Mouse (Mus musculus) neural tube, embryonic 12.5 days (tissue): ENCODE measurements around the gene Olfr569. TPM values are rescaled to one million over a fixed set of nuclear protein-coding genes. Genes with fewer than 3 reads are reported as not detected.

ENCODE experiments used
- polyA plus RNA-seq: library from polyadenylated mRNA; unstranded; fragments of >200 nt; fragmentation: Nextera tagmentation; extraction: Ambion mirVana; gene quantifications from 2 replicates; pipeline ENCODE4 v1.2.1, GENCODE M21; 2016

Olfr569 gene
- polyA plus RNA-seq, 1 experiment from 2014 or later = not detected

Other genes starting within 250 kb of the Olfr569 start
- gene Olfr555, start 232.1 kb downstream of the Olfr569 start, polyA plus RNA-seq = not detected in 2 replicates
- gene Olfr556, start 226.0 kb downstream of the Olfr569 start, polyA plus RNA-seq = not detected in 2 replicates
- gene Trim68, start 203.6 kb downstream of the Olfr569 start, polyA plus RNA-seq = 10.8 and 12.4 TPM in 2 replicates
- gene Olfr557, start 195.0 kb downstream of the Olfr569 start, polyA plus RNA-seq = not detected in 2 replicates
- gene Olfr558, start 188.7 kb downstream of the Olfr569 start, polyA plus RNA-seq = 1.3 and 1.8 TPM in 2 replicates
- gene Olfr33, start 171.8 kb downstream of the Olfr569 start, polyA plus RNA-seq = 0.08 TPM in 1 of 2 replicates, not detected in the other
- gene Olfr559, start 163.4 kb downstream of the Olfr569 start, polyA plus RNA-seq = 0.20 TPM in 1 of 2 replicates, not detected in the other
- not detected in 2 replicates for gene Olfr560, start 131.5 kb downstream of the Olfr569 start, polyA plus RNA-seq
- 0.19 and 0.48 TPM in 2 replicates for gene Olfr78, start 131.4 kb downstream of the Olfr569 start, polyA plus RNA-seq
- gene Olfr561, start 119.7 kb downstream of the Olfr569 start, polyA plus RNA-seq = 0.13 and 0.18 TPM in 2 replicates
- not detected in 2 replicates for gene Olfr564, start 87.4 kb downstream of the Olfr569 start, polyA plus RNA-seq
- not detected in 2 replicates for gene Olfr566, start 32.1 kb downstream of the Olfr569 start, polyA plus RNA-seq
- not detected in 2 replicates for gene Olfr568, start 13.8 kb downstream of the Olfr569 start, polyA plus RNA-seq
- not detected in 2 replicates for gene Olfr570, start 3.7 kb upstream of the Olfr569 start, polyA plus RNA-seq
- not detected in 2 replicates for gene Olfr571, start 26.7 kb upstream of the Olfr569 start, polyA plus RNA-seq
- gene Olfr572, start 33.5 kb upstream of the Olfr569 start, polyA plus RNA-seq = not detected in 2 replicates
- not detected in 2 replicates for gene Olfr573-ps1, start 51.7 kb upstream of the Olfr569 start, polyA plus RNA-seq
- not detected in 2 replicates for gene Olfr574, start 57.6 kb upstream of the Olfr569 start, polyA plus RNA-seq
- not detected in 2 replicates for gene Olfr575, start 67.9 kb upstream of the Olfr569 start, polyA plus RNA-seq
- gene Olfr576, start 71.8 kb upstream of the Olfr569 start, polyA plus RNA-seq = not detected in 2 replicates
- not detected in 2 replicates for gene Olfr577, start 85.1 kb upstream of the Olfr569 start, polyA plus RNA-seq
- not detected in 2 replicates for gene Olfr578, start 98.4 kb upstream of the Olfr569 start, polyA plus RNA-seq
- not detected in 2 replicates for gene Olfr582, start 147.1 kb upstream of the Olfr569 start, polyA plus RNA-seq
- gene Olfr583, start 160.4 kb upstream of the Olfr569 start, polyA plus RNA-seq = not detected in 2 replicates
- not detected in 2 replicates for gene Olfr584, start 191.0 kb upstream of the Olfr569 start, polyA plus RNA-seq
- gene Olfr585, start 206.8 kb upstream of the Olfr569 start, polyA plus RNA-seq = not detected in 2 replicates
- not detected in 2 replicates for gene Olfr586, start 234.8 kb upstream of the Olfr569 start, polyA plus RNA-seq
- gene Olfr588-ps1, start 250.0 kb upstream of the Olfr569 start, polyA plus RNA-seq = not detected in 2 replicates